Mouse (Mus musculus): ENCODE measurements at regions not wholly inside any gene's neighbourhood (a gene's known extent, or its start where the extent isn't known, plus 50 kb on each side); places are given as distances from the start of the nearest gene placed in this dataset.

DNA sequence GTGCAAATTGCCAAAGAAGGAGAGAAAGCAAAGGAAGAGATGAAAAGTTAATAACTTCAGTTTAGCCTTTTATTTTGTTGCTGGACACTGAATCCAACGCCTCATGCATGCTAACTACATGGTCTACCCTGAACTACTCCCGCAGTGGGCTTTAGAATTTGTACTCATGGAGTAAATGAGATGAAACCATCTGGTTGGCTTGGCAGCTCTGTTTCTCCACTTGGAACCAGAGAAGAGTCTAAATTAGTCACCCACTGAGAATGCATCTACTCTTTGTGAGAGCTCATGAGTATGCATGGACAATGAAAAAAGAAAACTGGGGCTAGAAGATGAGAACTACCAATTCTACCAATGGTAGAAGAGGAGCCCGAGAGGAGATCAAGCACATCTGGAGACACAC is 355.1 kb upstream of the 4930412O13Rik start:
- no peak for TF ChIP-seq POLR2A (IDR thresholded peaks at IDR 0.05; ENCODE audit: control insufficient read depth in 1 of 2, insufficient read depth in 1 of 2, low read depth in 1 of 2, low read length in 2 of 2, poor library complexity in 1 of 2)
- no peak for TF ChIP-seq ZC3H11A (IDR thresholded peaks at IDR 0.05; ENCODE audit: low read depth, low read length)
